Comparison of ENCODE assay signal across 8 mouse cellular contexts in the genomic region with DNA sequence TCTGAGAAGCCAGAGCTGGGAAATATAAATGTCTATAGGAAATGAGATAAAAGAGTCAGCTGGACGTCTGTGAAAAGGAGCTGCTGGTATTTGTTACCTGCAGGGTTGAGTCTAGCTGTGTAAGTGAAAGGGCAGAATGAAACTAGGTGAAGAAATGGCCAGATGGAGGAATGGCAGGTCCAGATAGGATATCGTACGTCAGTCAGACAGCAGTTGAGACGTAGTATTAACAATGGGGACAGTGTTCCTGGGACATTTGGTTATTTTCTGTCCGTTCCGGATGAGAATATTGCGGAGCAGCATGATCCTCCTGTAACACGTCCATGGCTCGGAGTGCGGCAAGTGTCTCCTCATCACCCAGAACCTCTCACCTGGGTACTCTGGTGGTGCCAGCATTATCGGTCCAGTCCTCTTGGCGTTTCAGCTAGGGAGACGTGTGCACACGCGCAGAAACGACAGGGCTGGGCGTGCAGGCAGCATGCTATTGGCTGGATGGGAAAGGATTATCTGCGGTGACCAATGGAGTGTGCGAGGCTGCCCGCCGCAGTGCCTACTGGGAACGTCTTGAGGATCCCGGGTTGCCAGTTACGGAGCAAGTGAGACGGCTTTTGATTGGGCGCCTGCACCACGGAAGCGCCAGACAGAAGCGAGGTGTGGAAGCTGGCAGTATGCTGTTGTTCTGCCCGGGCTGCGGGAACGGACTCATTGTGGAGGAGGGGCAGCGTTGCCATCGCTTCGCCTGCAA. TPM values are rescaled to one million over a fixed set of nuclear protein-coding genes. Genes with fewer than 3 reads are reported as not detected.
A peak's percentile ranks its signal among the peaks of the same experiment; 100 is the strongest.
DNase-seq lines count a peak whose midpoint lies in the region; ATAC-seq lines count a peak whose summit lies in the region.

A gene (plus strand): TSS at position 547 of the 745 bp plus-strand sequence.

- peak within 1 kb of the TSS; percentile 80 for H3K9ac ChIP-seq in hindbrain, embryonic 16.5 days (ENCODE audit: low read depth, low read length)

- under 1% methylated on average over 35 of the region's 35 CpGs for WGBS in hindbrain, embryonic 16.5 days
- 2% methylated on average over 35 of the region's 35 CpGs for WGBS in macrophage (ENCODE audit: missing documents)

- peaks cover 18% of the 10 kb centered on the region for H3K4me1 ChIP-seq in hindbrain, embryonic 16.5 days (ENCODE audit: control insufficient read depth, insufficient read depth, low read depth, low read length)

- H3K79me2 ChIP-seq in macrophage (ENCODE audit: inconsistent target): peaks cover 16% of the 10 kb centered on the region

- peak within 1 kb of the TSS; percentile 88 for H3K27ac ChIP-seq in hindbrain, embryonic 16.5 days (ENCODE audit: low read depth, low read length)
- peak within 1 kb of the TSS; percentile 42 for H3K27ac ChIP-seq in macrophage

- H3K4me2 ChIP-seq in hindbrain, embryonic 16.5 days (ENCODE audit: low read length): peak within 1 kb of the TSS; percentile 90

- peak within 1 kb of the TSS; percentile 81 for H3K4me3 ChIP-seq in hindbrain, embryonic 16.5 days (ENCODE audit: low read length)
- H3K4me3 ChIP-seq in macrophage (ENCODE audit: inconsistent target): peak within 1 kb of the TSS; percentile 83

- no peaks in the 10 kb centered on the region for H3K27me3 ChIP-seq in hindbrain, embryonic 16.5 days (replicated peaks; ENCODE audit: control insufficient read depth, insufficient read depth, low read length)

- DNase-seq in WW6 (ENCODE audit: low read depth, low spot score): peak; percentile 88
- DNase-seq in cerebellum, postnatal 4 days (ENCODE audit: low spot score in 2 of 2): peak; percentile 76 to 89
- peak; percentile 91 for DNase-seq in gastrocnemius, adult 18-20 months (ENCODE audit: low spot score)
- peak; percentile 95 to 98 for DNase-seq in left cerebral cortex, adult 18-20 months (ENCODE audit: low spot score in 2 of 2)
- DNase-seq in right cerebral cortex, adult 18-20 months: peak; percentile 98
- DNase-seq in urinary bladder, postnatal 10 days (ENCODE audit: low spot score): peak; percentile 54

- ATAC-seq in hindbrain, embryonic 16.5 days: peak; percentile 100

- no peaks in the 10 kb centered on the region for H3K9me3 ChIP-seq in hindbrain, embryonic 16.5 days (ENCODE audit: control insufficient read depth, low read length)

- H3K36me3 ChIP-seq in hindbrain, embryonic 16.5 days (ENCODE audit: control insufficient read depth, insufficient read depth, low read length): peaks cover 11% of the 10 kb centered on the region
- peaks cover 10% of the 10 kb centered on the region; the same call in 1 of the 2 replicates for H3K36me3 ChIP-seq in macrophage (ENCODE audit: inconsistent target)

RNA-seq across cellular contexts. Expression of the gene that starts here (rescaled TPM):
- total RNA-seq in gastrocnemius, adult 18-20 months (2021): 10 to 100 TPM in 1 of 2 experiments, 1 to 10 TPM in 1; 8.5 to 10.8 TPM
- 69.8 and 79.0 TPM in 2 replicates for polyA plus RNA-seq in hindbrain, embryonic 16.5 days (2015; fragmentation: Nextera tagmentation; extraction: Ambion mirVana)
- total RNA-seq in left cerebral cortex, adult 18-20 months (2021): 10 to 100 TPM; 28.5 to 31.9 TPM
- total RNA-seq in macrophage (2018; cell fraction: chromatin; rRNA removed): 10 to 100 TPM in 8 of 26 experiments, 1 to 10 TPM in 18; 2.0 to 22.7 (median 6.5) TPM
- total RNA-seq in macrophage (2018; cell fraction: cytosol; rRNA removed): 10 to 100 TPM in 25 of 26 experiments, 1 to 10 TPM in 1; 8.6 to 17.1 (median 14.2) TPM
- 10 to 100 TPM in 9 of 26 experiments, 1 to 10 TPM in 17; 2.2 to 28.2 (median 5.6) TPM for total RNA-seq in macrophage (2018; cell fraction: nucleus; rRNA removed)
- 15.1 to 23.4 TPM (median 15.2 TPM) in 3 replicates for polyA plus RNA-seq in macrophage (2018)

Comparison
In these comparisons a context has a peak if more than half of its experiments do, and no peak if none do; other contexts are left out.
1. Peak in every context shown above with its lines: DNase-seq, ATAC-seq, H3K4me3 ChIP-seq and H3K27ac ChIP-seq.